Comparison of ENCODE assay signal across 10 mouse cellular contexts in the genomic region with DNA sequence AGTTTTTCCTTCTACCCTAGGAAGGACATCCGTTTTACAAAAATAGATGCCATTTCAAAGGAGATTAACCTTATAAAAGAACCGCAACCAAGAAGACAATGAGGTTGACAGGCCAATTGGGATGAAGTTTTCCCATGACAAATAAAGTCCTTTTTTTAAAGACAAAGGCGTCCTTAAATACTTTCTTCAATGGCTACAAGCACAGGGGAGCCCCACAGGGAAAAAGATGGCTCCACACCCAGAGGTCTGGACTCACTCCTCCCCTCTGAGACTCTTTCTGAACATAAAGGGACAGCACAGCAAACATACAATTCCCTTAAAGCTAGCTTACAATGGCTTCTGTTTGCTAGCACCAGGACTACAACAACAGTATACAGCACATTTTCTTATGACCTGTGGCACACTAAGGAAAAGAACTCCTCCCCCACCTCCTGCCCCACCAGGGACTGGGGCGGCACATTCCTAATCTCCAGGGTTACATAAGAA.
DNase-seq lines count a peak whose midpoint lies in the region; ATAC-seq and TF ChIP-seq lines count a peak whose summit lies in the region.
"Had no signal": no experiment of that assay in that cellular context is flagged by ENCODE, and none has a peak within 500 bp of the region (broad histone marks: within the 10 kb centered on the region; RNA-seq: fewer than 3 reads in every experiment).

No protein-coding gene starts in this region.

- DNase-seq in forebrain, postnatal 0 days: no peak
- DNase-seq in lung, embryonic 14.5 days: peak; percentile 32
- no peak for DNase-seq in lung, adult 18-20 months
- DNase-seq in spleen, postnatal 36 days (ENCODE audit: low spot score in 2 of 2): no peak
- DNase-seq in left cerebral cortex, postnatal 4 days: no peak
- DNase-seq: adrenal gland, adult 2 months; liver, embryonic 13.5 days had no signal

- no peak overlapping the region for H3K9ac ChIP-seq in forebrain, embryonic 12.5 days
- H3K9ac ChIP-seq in forebrain, postnatal 0 days: no peak overlapping the region
- H3K9ac ChIP-seq in lung, embryonic 14.5 days: no peak overlapping the region
- no peak overlapping the region for H3K9ac ChIP-seq in heart, embryonic 14.5 days (ENCODE audit: low read length)
- no peak overlapping the region for H3K9ac ChIP-seq in neural tube, embryonic 15.5 days (replicated peaks)
- H3K9ac ChIP-seq: liver, embryonic 13.5 days had no signal

- no peaks in the 10 kb centered on the region for H3K36me3 ChIP-seq in forebrain, embryonic 12.5 days (replicated peaks)
- H3K36me3 ChIP-seq in forebrain, postnatal 0 days (ENCODE audit: insufficient read depth): no peaks in the 10 kb centered on the region
- no peaks in the 10 kb centered on the region for H3K36me3 ChIP-seq in lung, embryonic 14.5 days (ENCODE audit: insufficient read depth)
- H3K36me3 ChIP-seq in heart, embryonic 14.5 days (ENCODE audit: control insufficient read depth, insufficient read depth, low read length): no peaks in the 10 kb centered on the region
- H3K36me3 ChIP-seq in neural tube, embryonic 15.5 days: no peaks in the 10 kb centered on the region
- H3K36me3 ChIP-seq: liver, embryonic 13.5 days had no signal

- no peaks in the 10 kb centered on the region for H3K9me3 ChIP-seq in forebrain, embryonic 12.5 days
- no peaks in the 10 kb centered on the region for H3K9me3 ChIP-seq in forebrain, postnatal 0 days (ENCODE audit: low read length)
- no peaks in the 10 kb centered on the region for H3K9me3 ChIP-seq in lung, embryonic 14.5 days (ENCODE audit: low read depth, low read length)
- no peaks in the 10 kb centered on the region for H3K9me3 ChIP-seq in heart, embryonic 14.5 days (ENCODE audit: control insufficient read depth, low read length)
- no peaks in the 10 kb centered on the region for H3K9me3 ChIP-seq in neural tube, embryonic 15.5 days (replicated peaks)
- H3K9me3 ChIP-seq: liver, embryonic 13.5 days had no signal

- H3K4me3 ChIP-seq in forebrain, embryonic 12.5 days (replicated peaks): no peak overlapping the region
- H3K4me3 ChIP-seq in forebrain, postnatal 0 days (ENCODE audit: low read depth, low read length): no peak overlapping the region
- no peak overlapping the region for H3K4me3 ChIP-seq in lung, embryonic 14.5 days (ENCODE audit: low read depth, low read length)
- no peak overlapping the region for H3K4me3 ChIP-seq in heart, embryonic 14.5 days (ENCODE audit: control insufficient read depth in 1 of 2, insufficient read depth in 1 of 2, low read depth in 1 of 2, low read length in 2 of 2)
- no peak overlapping the region for H3K4me3 ChIP-seq in neural tube, embryonic 15.5 days (replicated peaks)
- H3K4me3 ChIP-seq: liver, embryonic 13.5 days had no signal

- no peak for TF ChIP-seq CTCF in forebrain, postnatal 0 days (IDR thresholded peaks at IDR 0.05; ENCODE audit: low read depth)
- no peak for TF ChIP-seq CTCF in lung, embryonic 14.5 days (IDR thresholded peaks at IDR 0.05; ENCODE audit: low read depth)

- 0 out of 2 replicates have a peak overlapping the region, but pooled peaks have one; percentile 6 for H3K4me2 ChIP-seq in forebrain, embryonic 12.5 days
- H3K4me2 ChIP-seq in forebrain, postnatal 0 days (ENCODE audit: low read depth): no peak overlapping the region
- H3K4me2 ChIP-seq in lung, embryonic 14.5 days: no peak overlapping the region
- no peak overlapping the region for H3K4me2 ChIP-seq in heart, embryonic 14.5 days (ENCODE audit: low read length)
- H3K4me2 ChIP-seq in neural tube, embryonic 15.5 days: no peak overlapping the region
- H3K4me2 ChIP-seq: liver, embryonic 13.5 days had no signal

- 7% methylated on average over 4 of the region's 4 CpGs for WGBS in forebrain, embryonic 12.5 days
- WGBS in forebrain, postnatal 0 days: 16% methylated on average over 4 of the region's 4 CpGs
- WGBS in lung, embryonic 14.5 days: 49% methylated on average over 4 of the region's 4 CpGs
- 48% methylated on average over 4 of the region's 4 CpGs for WGBS in heart, embryonic 14.5 days
- WGBS in neural tube, embryonic 15.5 days: 9% methylated on average over 4 of the region's 4 CpGs

- no peak overlapping the region for H3K27ac ChIP-seq in forebrain, embryonic 12.5 days
- H3K27ac ChIP-seq in forebrain, postnatal 0 days (ENCODE audit: low read depth, low read length): no peak overlapping the region
- H3K27ac ChIP-seq in lung, embryonic 14.5 days (ENCODE audit: low read depth): 0 out of 2 replicates have a peak overlapping the region, but pooled peaks have one; percentile 1
- peak overlapping the region; percentile 16 to 25; a peak in 3 of 4 replicates for H3K27ac ChIP-seq in heart, embryonic 14.5 days (replicated peaks in 1 of 2; ENCODE audit: control insufficient read depth in 1 of 2, insufficient read depth in 1 of 2, low read depth in 2 of 2, low read length in 2 of 2)
- H3K27ac ChIP-seq in neural tube, embryonic 15.5 days (replicated peaks): 0 out of 2 replicates have a peak overlapping the region, but pooled peaks have one; percentile 3

- intact Hi-C loops in left cerebral cortex, postnatal 4 days (cut with DNase I): no loop called here

- peaks cover 25% of the 10 kb centered on the region for H3K4me1 ChIP-seq in forebrain, embryonic 12.5 days
- H3K4me1 ChIP-seq in forebrain, postnatal 0 days (ENCODE audit: insufficient read depth): peaks cover 3% of the 10 kb centered on the region; the same call in 1 of the 2 replicates
- peaks cover 4% of the 10 kb centered on the region; the same call in 1 of the 2 replicates for H3K4me1 ChIP-seq in lung, embryonic 14.5 days (ENCODE audit: insufficient read depth)
- peaks cover 3 to 10% of the 10 kb centered on the region in 2 experiments; a peak in 2 of 4 replicates for H3K4me1 ChIP-seq in heart, embryonic 14.5 days (ENCODE audit: control insufficient read depth in 2 of 2, insufficient read depth in 2 of 2, low read length in 2 of 2)
- H3K4me1 ChIP-seq in neural tube, embryonic 15.5 days: peaks cover 31% of the 10 kb centered on the region

- peak; percentile 10; the same call in 1 of the 2 replicates for ATAC-seq in forebrain, embryonic 12.5 days (ENCODE audit: low FRiP score)
- ATAC-seq in forebrain, postnatal 0 days: no peak
- ATAC-seq in lung, embryonic 14.5 days (ENCODE audit: insufficient read depth): no peak
- ATAC-seq in heart, embryonic 14.5 days (ENCODE audit: insufficient number of reproducible peaks, insufficient read depth, low FRiP score, low read depth): no peak
- no peak for ATAC-seq in neural tube, embryonic 15.5 days (ENCODE audit: low FRiP score)

- H3K27me3 ChIP-seq in forebrain, embryonic 12.5 days: no peaks in the 10 kb centered on the region
- H3K27me3 ChIP-seq in forebrain, postnatal 0 days (ENCODE audit: insufficient read depth, low read length): no peaks in the 10 kb centered on the region
- no peaks in the 10 kb centered on the region for H3K27me3 ChIP-seq in lung, embryonic 14.5 days (ENCODE audit: insufficient read depth, low read length)
- no peaks in the 10 kb centered on the region for H3K27me3 ChIP-seq in heart, embryonic 14.5 days (ENCODE audit: control insufficient read depth, insufficient read depth, low read length)
- no peaks in the 10 kb centered on the region for H3K27me3 ChIP-seq in neural tube, embryonic 15.5 days (replicated peaks)
- H3K27me3 ChIP-seq: liver, embryonic 13.5 days had no signal

Comparison
In these comparisons a context has a peak if more than half of its experiments do, and no peak if none do; other contexts are left out.
1. H3K27ac ChIP-seq: peak in lung, embryonic 14.5 days (single experiment), heart, embryonic 14.5 days (2 of 2) and neural tube, embryonic 15.5 days (single experiment); none in forebrain, embryonic 12.5 days (single experiment) and forebrain, postnatal 0 days (single experiment).